Mouse (Mus musculus) right cerebral cortex, postnatal 10 days (tissue): Measurements from ENCODE around the gene Tnfrsf8.
A peak's percentile ranks its signal among the peaks of the same experiment; 100 is the strongest.

Experiments
- DNase-seq, 2 experiments: peaks; one replicate each; pipeline ENCODE4 v3.0.0; 2021; ENCODE audit warnings: low spot score in 2 of 2

Gene Tnfrsf8

DNA sequence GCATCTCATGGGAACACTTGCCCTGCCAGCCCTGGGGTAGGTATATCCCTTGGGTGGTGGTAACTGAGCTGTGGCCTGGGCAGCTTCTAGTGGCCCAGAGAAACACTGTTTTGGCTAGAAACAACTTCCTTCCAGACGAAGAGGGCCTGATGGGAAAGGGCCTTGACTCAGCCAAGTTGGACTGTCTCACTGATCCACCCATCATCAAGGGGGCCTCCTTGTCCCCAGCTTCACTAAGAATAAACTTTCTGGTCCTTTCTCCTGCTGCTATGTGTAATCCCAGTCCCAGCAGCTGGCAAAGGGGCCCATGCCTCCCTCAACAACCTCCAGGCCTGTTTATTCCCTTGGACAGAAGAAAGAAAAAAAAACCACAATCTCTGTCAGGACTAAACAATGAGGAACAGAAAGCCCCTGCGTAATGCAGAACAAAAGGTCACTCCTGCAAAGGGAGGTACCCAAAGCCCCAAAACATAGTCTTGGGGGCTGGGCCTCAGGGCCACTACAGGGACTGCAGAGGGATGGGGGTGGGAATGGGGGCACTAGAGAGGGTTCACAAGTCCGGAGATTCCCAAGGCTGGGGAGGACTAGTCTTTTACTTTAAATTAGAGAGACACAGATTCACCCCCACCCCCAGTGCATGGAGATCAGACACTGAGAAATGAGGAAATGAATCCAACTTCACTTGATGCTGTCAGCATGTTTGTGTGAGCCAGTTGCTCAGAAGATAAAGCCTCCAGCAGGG lies 81.3 kb downstream of the Tnfrsf8 start:
- no peak for DNase-seq

DNA sequence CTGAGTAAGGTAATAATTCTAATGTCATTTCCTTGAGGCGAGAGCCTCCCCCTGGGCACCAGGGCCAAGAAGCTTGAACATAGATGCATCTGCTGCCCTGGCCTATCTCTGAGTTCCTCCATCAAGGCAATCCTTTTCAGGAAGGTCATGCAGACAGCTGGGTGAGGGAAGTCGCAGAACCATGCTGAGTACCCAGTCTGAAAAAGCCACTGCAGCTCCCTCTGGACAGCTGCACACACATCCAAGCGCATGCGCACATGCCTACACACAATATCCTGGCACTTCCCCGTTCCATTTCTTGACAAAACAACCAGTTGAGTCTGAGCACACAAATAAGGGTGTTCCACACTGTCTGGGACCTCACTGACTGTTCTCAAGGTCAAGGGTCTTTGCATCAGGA lies 83.2 kb downstream of the Tnfrsf8 start:
- peak in 1 of 2 experiments; percentile 34 for DNase-seq

DNA sequence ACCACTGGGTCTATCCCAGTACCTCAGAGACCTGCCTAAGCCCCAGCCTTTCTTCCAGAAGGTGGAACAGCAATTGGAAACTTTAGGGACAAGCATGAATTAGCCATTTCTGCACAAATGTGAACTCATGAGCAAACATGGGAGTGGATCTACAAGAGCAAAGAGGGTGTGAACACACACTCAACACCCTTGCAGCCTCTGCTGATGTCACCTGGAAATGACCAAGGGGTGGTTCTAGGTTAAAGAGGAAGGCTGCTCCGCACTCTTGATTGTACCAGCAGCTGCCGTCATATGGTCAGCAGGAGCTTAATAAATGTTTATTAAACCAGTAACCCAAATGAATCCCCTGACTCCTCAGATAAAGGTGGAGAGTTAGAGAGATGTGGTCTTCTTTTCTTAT lies 84.3 kb downstream of the Tnfrsf8 start:
- no peak for DNase-seq

DNA sequence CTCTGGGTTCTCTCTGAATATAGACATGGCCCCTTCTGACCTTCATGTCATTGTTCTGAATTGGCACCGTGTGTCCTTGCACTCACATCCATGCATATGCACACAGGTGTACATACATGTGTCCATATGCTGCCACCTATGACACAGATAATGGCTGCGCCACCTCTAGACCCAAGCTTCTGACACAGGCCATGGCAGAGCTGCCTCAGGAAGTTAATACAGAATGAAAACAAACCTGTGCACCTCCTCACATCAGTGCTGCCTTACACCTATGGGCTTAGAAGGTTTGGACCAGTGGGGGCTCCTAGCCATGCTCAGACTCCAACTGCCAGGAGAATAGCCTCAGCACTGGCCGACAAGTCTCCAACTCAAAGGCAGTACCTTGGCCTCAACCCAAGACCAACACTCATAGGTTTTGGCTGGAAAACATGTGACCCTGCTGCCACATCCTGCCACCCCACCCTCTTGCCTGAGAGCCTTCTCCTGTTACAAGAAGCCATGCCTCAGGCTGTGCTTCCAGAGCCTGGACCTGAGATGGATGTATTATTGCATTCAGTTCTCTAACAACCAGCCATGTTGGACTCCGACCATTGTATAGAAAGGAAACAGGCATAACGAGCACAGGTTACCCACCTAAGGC lies 85.3 kb downstream of the Tnfrsf8 start:
- DNase-seq, result no peak

DNA sequence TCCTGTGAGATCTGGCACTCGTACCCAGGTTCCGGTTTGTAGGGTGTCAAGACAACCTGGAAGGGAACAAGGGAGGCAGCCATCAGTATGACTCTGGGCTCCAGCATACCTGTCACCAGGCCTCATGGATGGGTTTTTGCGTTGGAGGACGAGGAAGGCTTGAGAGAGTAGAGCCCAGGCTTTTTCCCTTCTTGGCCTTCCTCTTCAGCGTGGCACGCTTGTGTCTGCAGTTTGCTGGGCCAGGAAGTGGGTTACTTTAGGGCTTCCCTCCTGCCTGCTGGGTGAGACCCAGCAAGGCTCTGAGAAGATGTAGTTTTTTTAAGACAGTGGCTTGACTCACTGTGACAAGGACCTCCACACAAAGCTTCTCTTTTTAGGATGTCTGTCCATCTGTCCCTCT lies 85.9 kb downstream of the Tnfrsf8 start:
- DNase-seq, result no peak

DNA sequence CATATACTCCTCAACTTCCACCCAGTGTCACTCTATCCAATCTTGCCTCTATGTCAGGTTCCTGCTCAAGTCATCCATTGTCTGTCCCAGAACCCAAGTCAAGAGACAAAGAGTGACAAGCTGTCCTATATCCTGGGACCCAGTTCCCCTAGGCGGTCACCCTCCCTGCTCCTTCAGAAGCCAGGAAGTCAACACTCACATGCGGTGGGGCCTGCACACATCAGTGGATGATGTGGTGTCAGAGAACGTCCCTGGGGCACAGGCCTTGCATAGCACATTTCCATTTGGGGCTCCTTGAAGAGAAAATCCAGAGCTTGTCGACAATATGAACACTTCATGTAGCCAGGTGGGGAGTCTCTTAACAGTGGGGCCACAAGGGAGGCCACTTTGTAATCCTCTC lies 90.4 kb downstream of the Tnfrsf8 start:
- no peak for DNase-seq

DNA sequence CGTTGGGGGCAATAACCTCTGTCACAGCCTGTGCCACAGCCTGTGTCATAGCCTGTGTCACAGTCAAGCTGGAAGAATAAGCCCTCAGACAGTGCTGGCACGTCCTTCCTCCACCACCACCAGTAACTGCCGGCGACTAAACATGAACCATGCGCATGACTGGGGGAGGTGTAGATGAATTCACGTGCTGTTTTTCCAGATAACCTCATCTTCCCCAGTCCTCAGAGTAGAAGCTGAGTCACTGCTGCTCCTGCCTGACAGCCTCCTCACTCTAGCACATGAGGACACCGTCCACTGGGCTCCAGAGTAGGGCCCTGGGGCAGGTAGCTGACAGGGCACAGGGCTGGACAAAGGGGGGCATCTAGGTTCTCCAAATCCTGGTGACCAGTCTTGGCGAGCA lies 92.9 kb downstream of the Tnfrsf8 start:
- DNase-seq, result no peak

DNA sequence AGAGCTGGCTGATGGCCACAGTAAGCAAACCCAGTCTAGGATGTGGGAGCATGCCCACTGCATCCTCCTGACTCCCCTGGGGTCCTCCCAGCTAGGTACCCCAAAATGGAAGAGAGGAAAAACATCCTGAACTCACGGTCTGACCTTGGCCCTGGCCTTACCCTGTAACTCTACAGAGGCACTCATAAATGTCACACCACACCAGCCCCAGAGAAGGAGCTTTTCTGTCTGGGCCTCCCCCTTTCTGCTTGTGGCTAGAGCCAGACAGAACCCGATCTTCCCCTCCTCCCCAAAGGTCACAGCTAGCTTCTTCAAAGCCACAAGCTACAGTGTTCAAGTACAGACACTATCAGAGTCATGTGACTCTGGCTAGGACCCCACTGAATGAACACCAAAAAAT lies 93.6 kb downstream of the Tnfrsf8 start:
- no peak for DNase-seq

DNA sequence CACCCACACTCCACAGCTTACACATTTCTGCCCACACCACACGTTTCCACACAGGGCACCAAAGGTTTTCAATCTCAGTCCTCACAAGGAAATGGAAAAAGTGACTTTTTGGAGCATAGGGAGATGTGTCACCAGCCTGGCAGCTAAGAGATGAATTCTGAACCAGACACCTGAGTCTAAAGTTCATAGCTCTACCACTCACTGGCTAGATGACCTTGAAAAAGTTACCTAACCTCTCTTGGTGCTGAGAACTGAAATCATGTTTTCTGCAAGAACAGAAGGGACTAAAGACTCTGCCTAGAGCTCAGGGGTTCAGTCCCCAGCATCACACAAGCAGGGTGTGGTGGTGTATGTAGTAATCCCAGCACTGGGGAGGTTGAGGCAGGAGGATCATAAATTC lies 95.0 kb downstream of the Tnfrsf8 start:
- no peak for DNase-seq

DNA sequence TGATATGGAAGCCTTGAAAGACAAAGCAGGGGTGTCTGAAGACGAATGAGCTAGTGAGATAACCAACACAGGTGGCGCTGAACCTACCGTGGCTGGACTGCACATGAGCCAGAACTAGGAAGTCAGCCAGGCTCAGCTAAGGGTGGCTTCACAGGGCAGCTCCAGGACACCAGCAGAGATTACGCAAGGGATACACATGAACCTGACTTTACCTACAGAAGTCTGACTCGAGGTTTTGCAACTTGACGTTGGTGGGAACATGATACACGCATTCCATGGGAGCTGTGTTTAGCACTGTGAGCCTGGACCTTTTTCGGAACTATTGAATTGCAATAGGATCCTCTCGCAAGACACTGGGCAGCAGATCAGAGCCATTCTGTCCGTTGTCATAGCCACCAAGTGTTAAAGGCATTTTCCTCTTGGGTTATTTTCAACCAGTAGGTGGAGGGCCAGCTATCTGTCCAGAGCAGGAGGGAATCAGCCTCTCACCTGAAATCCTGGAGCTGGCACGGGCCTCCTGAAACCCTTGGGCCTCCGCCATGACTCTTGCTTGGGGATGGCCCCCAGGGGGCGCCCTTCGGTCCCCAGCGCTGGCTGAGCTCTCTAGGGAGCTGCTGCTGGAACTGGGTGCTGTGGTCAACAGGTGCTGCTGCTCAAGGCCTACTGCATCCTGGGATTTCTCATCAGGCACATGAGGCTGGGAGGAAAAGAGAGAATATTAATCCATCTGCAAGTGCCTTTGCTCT lies 95.6 kb downstream of the Tnfrsf8 start:
- DNase-seq, result no peak

DNA sequence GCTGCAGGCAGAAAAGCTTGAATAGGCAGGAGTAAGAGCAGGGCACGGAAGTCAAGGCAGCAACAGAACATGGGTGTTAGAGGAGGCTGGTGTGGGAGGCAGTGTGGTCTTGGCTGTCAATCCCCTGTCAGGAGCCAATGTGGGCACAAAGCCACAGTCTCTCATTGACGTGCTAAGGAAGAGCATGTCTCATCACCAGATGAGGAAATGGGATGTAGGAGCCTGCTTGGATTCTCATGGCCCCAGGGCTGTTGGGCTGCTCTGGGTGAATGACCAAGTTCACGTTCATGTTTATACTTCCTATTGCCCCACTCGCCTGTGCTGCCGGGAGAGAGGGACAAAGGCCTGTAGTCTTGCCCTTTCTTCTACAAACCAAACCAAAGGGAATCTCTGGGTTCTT lies 97.1 kb downstream of the Tnfrsf8 start:
- DNase-seq, result no peak
